Mouse (Mus musculus) E14TG2a.4 (cell line): ENCODE results near the gene Zfp36.

Source experiments
- H3K27me3 ChIP-seq: 2 replicates; pipeline ENCODE4 v1.6.1; 2014; ENCODE audit warnings: low read length, control low read depth; ENCODE audit not compliant: insufficient read depth
- H3K36me3 ChIP-seq: 2 replicates; pipeline ENCODE4 v1.6.1; 2014; ENCODE audit warnings: low read length, control low read depth; ENCODE audit not compliant: insufficient read depth
- H3K4me1 ChIP-seq: replicated peaks from 2 replicates; pipeline ENCODE4 v1.6.1; 2014; ENCODE audit warnings: low read depth, low read length, control low read depth
- H3K4me3 ChIP-seq: replicated peaks from 2 replicates; pipeline ENCODE4 v1.5.1; 2014; ENCODE audit warnings: mild to moderate bottlenecking, low read length
- H3K9me3 ChIP-seq: 2 replicates; pipeline ENCODE4 v1.6.1; 2014; ENCODE audit warnings: low read length, control low read depth
- CTCF ChIP-seq: conservative IDR thresholded peaks from 2 replicates; pipeline ENCODE4 v1.5.1; 2014; ENCODE audit warnings: low read length
- NANOG ChIP-seq: IDR thresholded peaks from 2 replicates; pipeline ENCODE4 v1.6.1; 2014; ENCODE audit warnings: borderline replicate concordance, low read length, mixed read lengths
- POU5F1 ChIP-seq: IDR thresholded peaks from 2 replicates; pipeline ENCODE4 v1.6.1; 2014; ENCODE audit warnings: low read length, borderline replicate concordance

Zfp36 gene

DNA sequence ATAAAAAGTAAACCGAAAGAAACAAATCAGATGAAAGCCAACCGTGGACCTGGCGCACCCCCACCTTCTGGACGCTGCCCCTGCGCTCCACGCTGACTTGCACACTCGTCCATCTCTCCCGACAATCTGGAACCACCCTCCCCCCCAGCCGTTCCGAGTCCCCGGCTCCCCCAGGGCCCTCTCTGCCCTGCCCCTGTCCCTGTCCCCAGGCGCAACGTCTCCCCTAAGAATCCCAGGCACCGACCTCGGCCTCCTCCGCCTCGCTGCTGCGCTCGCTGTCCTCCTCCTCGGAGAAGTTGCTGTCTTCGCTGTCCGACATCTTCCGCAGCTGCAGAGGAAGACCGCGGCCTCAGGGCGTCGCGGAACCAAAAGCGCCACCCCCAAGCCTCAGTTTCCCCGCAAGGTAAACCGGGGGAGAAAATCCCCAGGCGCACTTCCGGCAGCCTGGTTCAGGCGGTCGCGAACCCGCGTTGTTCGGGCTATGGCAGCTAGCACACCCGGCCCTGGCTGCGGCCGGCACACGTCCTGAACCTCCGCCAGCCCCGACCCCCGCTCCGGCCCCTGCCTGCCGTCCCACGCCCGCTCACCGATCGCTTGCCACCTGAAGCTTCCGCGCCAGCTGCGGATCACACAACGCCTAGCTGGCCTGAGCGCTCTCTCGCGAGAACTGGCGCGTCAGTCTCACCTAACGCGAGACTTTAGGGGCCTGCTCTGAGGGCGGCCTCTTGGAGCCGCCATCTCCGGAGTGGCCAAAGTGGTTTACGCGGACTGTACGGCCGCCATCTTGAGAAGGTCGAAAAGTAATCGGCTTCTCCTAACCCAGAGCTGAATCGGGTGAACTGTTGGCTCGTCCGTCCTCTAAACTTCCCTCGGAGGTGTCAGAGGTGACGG is 41.7 kb downstream of the Zfp36 start, which contains the start of gene Supt5:
Gene Supt5, minus strand, starts transcription at position 639 of the 891 bp plus-strand sequence.
- no peaks in the 10 kb centered on the region for H3K9me3 ChIP-seq
- no peaks in the 10 kb centered on the region for H3K27me3 ChIP-seq
- TF ChIP-seq CTCF (no peak), POU5F1 (no peak), NANOG (no peak)
- H3K4me1 ChIP-seq, result peaks cover 82% of the 10 kb centered on the region
- peak within 1 kb of the TSS; percentile 93 for H3K4me3 ChIP-seq
- peaks cover 34% of the 10 kb centered on the region for H3K36me3 ChIP-seq

- H3K36me3 ChIP-seq, result peaks cover 63% of the 10 kb centered on the region
- H3K4me3 ChIP-seq, result no peak overlapping the region
- H3K27me3 ChIP-seq, result no peaks in the 10 kb centered on the region
- no peaks in the 10 kb centered on the region for H3K9me3 ChIP-seq
- peaks cover 83% of the 10 kb centered on the region for H3K4me1 ChIP-seq
- no peak for TF ChIP-seq POU5F1
- TF ChIP-seq NANOG, result no peak
- no peak for TF ChIP-seq CTCF
These were observed 44.6 kb downstream of the Zfp36 start for GRCm38 (mm10) chr7:28335471-28335870.

DNA sequence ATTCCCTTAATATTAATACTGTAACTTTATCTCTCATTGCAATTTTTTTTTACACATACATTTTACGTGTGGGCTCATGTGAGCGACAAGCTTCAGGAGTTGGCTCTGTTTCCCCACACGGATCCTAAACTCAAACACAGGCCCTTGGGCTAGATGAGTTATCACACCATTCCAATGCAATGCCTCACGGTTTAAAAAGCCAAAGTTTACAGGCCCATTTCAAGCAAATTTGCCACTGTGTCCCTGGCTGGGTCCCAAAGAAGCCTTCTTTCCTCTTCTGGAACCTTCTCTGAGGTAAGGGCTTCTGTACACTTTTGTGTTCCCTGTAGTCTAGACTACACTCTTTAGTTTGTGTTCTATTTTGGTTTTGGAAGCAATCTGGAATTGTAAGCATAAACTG is 45.5 kb downstream of the Zfp36 start:
- Histone ChIP-seq H3K27me3 (no peaks in the 10 kb centered on the region), H3K4me3 (no peak overlapping the region), H3K36me3 (peaks cover 72% of the 10 kb centered on the region), H3K4me1 (peaks cover 85% of the 10 kb centered on the region), H3K9me3 (no peaks in the 10 kb centered on the region)
- TF ChIP-seq CTCF (no peak), POU5F1 (no peak), NANOG (no peak)

- peaks cover 56% of the 10 kb centered on the region for H3K4me1 ChIP-seq
- H3K4me3 ChIP-seq, result no peak overlapping the region
- TF ChIP-seq CTCF (no peak), NANOG (no peak), POU5F1 (no peak)
- no peaks in the 10 kb centered on the region for H3K9me3 ChIP-seq
- H3K36me3 ChIP-seq, result peaks cover 100% of the 10 kb centered on the region
- no peaks in the 10 kb centered on the region for H3K27me3 ChIP-seq
These were observed 51.8 kb downstream of the Zfp36 start for GRCm38 (mm10) chr7:28328260-28328659.
